Mouse (Mus musculus) heart, embryonic 14.5 days (tissue): ENCODE measurements at regions not wholly inside any gene's neighbourhood (a gene's known extent, or its start where the extent isn't known, plus 50 kb on each side); places are given as distances from the start of the nearest gene placed in this dataset.

Experiments
- ATAC-seq: fragments of 200-750 bp; cut with Nextera tagmentation; 2 replicates; pipeline ENCODE4 v1.8.0; 2017; ENCODE audit warnings: low read depth, moderate TSS enrichment; ENCODE audit not compliant: insufficient number of reproducible peaks, insufficient read depth, low FRiP score
- H3K27ac ChIP-seq, 2 experiments: fragments of 200-500 bp in 1 of 2; fragments of 300-500 bp in 1 of 2; sonication (generic) in 1 of 2; replicated peaks in 1 of 2; 2 replicates each; pipeline ENCODE4 v1.5.1; 2012 to 2014; ENCODE audit warnings: low read depth in 2 of 2, low read length in 2 of 2, control low read depth in 1 of 2, mild to moderate bottlenecking in 1 of 2, mixed read lengths in 1 of 2; ENCODE audit not compliant: control insufficient read depth in 1 of 2, insufficient read depth in 1 of 2
- H3K27me3 ChIP-seq: fragments of 300-500 bp; sonication (generic); 2 replicates; pipeline ENCODE4 v1.6.1; 2014; ENCODE audit warnings: mild to moderate bottlenecking, low read length, control low read depth; ENCODE audit not compliant: control insufficient read depth, insufficient read depth
- H3K36me3 ChIP-seq: fragments of 300-500 bp; sonication (generic); 2 replicates; pipeline ENCODE4 v1.6.1; 2014; ENCODE audit warnings: mild to moderate bottlenecking, control low read depth, low read length, mixed read lengths; ENCODE audit not compliant: control insufficient read depth, insufficient read depth
- H3K4me1 ChIP-seq, 2 experiments: fragments of 200-500 bp in 1 of 2; fragments of 300-500 bp in 1 of 2; sonication (generic) in 1 of 2; 2 replicates each; pipeline ENCODE4 v1.6.1; 2012 to 2014; ENCODE audit warnings: low read length in 2 of 2, control low read depth in 1 of 2, mixed read lengths in 1 of 2; ENCODE audit not compliant: control insufficient read depth in 2 of 2, insufficient read depth in 2 of 2
- H3K4me2 ChIP-seq: fragments of 300-500 bp; sonication (generic); 2 replicates; pipeline ENCODE4 v1.6.1; 2014; ENCODE audit warnings: mild to moderate bottlenecking, low read length
- H3K4me3 ChIP-seq, 2 experiments: fragments of 200-500 bp in 1 of 2; fragments of 300-500 bp in 1 of 2; sonication (generic) in 1 of 2; 2 replicates each; pipeline ENCODE4 v1.5.1; 2012 to 2014; ENCODE audit warnings: low read length in 2 of 2, mild to moderate bottlenecking in 2 of 2, control low read depth in 1 of 2, low read depth in 1 of 2, moderate library complexity in 1 of 2; ENCODE audit not compliant: control insufficient read depth in 1 of 2, insufficient read depth in 1 of 2
- H3K9ac ChIP-seq: fragments of 300-500 bp; sonication (generic); 2 replicates; pipeline ENCODE4 v1.6.1; 2014; ENCODE audit warnings: mild to moderate bottlenecking, low read length
- H3K9me3 ChIP-seq: fragments of 300-500 bp; sonication (generic); 2 replicates; pipeline ENCODE4 v1.6.1; 2016; ENCODE audit warnings: low read length, control low read depth; ENCODE audit not compliant: control insufficient read depth
- WGBS: fragments of 180-500 bp; shearing (Covaris S2); extraction: QIAGEN DNeasy Blood & Tissue Kit; methylation state at CpG from one replicate; pipeline ENCODE4 v1.1.7; 2014; 5-methylcytosine and 5-hydroxymethylcytosine counted together

- Histone ChIP-seq H3K4me3 (no peak overlapping the region), H3K4me2 (no peak overlapping the region), H3K27ac (no peak overlapping the region; a peak in 1 of 4 replicates), H3K36me3 (no peaks in the 10 kb centered on the region), H3K9ac (no peak overlapping the region), H3K4me1 (no peaks in the 10 kb centered on the region), H3K27me3 (no peaks in the 10 kb centered on the region), H3K9me3 (no peaks in the 10 kb centered on the region)
- WGBS = 42% methylated on average over 5 of the region's 5 CpGs
- ATAC-seq = no peak
Observed at GRCm38 (mm10) chr4:64269846-64270245, 223.0 kb upstream of the Tnc start.

- no peaks in the 10 kb centered on the region for H3K36me3 ChIP-seq
- no peak overlapping the region for H3K9ac ChIP-seq
- 0 out of 4 replicates have a peak overlapping the region, but pooled peaks of 1 of the 2 experiments have one; percentile 37 for H3K27ac ChIP-seq
- no peak overlapping the region for H3K4me2 ChIP-seq
- 58% methylated on average over 2 of the region's 2 CpGs for WGBS
- H3K4me3 ChIP-seq = no peak overlapping the region
- H3K4me1 ChIP-seq = no peaks in the 10 kb centered on the region
- H3K27me3 ChIP-seq = no peaks in the 10 kb centered on the region
- no peak for ATAC-seq
- no peaks in the 10 kb centered on the region for H3K9me3 ChIP-seq
Observed at GRCm38 (mm10) chr4:64269117-64269516, 222.3 kb upstream of the Tnc start.

GRCm38 (mm10) chr4:64260473-64260872, 213.7 kb upstream of the Tnc start:
- Histone ChIP-seq H3K4me2 (no peak overlapping the region), H3K27me3 (no peaks in the 10 kb centered on the region), H3K27ac (no peak overlapping the region), H3K9me3 (no peaks in the 10 kb centered on the region), H3K36me3 (no peaks in the 10 kb centered on the region), H3K9ac (no peak overlapping the region), H3K4me3 (no peak overlapping the region), H3K4me1 (no peaks in the 10 kb centered on the region)
- no peak for ATAC-seq

GRCm38 (mm10) chr4:64260188-64260444, 213.3 kb upstream of the Tnc start:
- no peaks in the 10 kb centered on the region for H3K9me3 ChIP-seq
- no peak overlapping the region for H3K27ac ChIP-seq
- no peak overlapping the region for H3K4me2 ChIP-seq
- no peak overlapping the region for H3K9ac ChIP-seq
- no peaks in the 10 kb centered on the region for H3K4me1 ChIP-seq
- no peak for ATAC-seq
- no peaks in the 10 kb centered on the region for H3K27me3 ChIP-seq
- H3K4me3 ChIP-seq = no peak overlapping the region
- no peaks in the 10 kb centered on the region for H3K36me3 ChIP-seq

- no peak overlapping the region for H3K4me3 ChIP-seq
- no peaks in the 10 kb centered on the region for H3K9me3 ChIP-seq
- H3K27me3 ChIP-seq = no peaks in the 10 kb centered on the region
- H3K27ac ChIP-seq = no peak overlapping the region
- H3K36me3 ChIP-seq = no peaks in the 10 kb centered on the region
- no peak overlapping the region for H3K9ac ChIP-seq
- H3K4me1 ChIP-seq = no peaks in the 10 kb centered on the region
- WGBS = 72% methylated on average over 6 of the region's 6 CpGs
- H3K4me2 ChIP-seq = no peak overlapping the region
- no peak for ATAC-seq
Observed at GRCm38 (mm10) chr4:64259348-64260187, 212.8 kb upstream of the Tnc start.

- Histone ChIP-seq H3K4me2 (no peak overlapping the region), H3K9me3 (no peaks in the 10 kb centered on the region), H3K27me3 (no peaks in the 10 kb centered on the region), H3K9ac (no peak overlapping the region), H3K4me1 (no peaks in the 10 kb centered on the region), H3K4me3 (no peak overlapping the region), H3K36me3 (no peaks in the 10 kb centered on the region), H3K27ac (no peak overlapping the region)
- ATAC-seq = no peak
- WGBS = 68% methylated on average over 8 of the region's 8 CpGs
Observed at GRCm38 (mm10) chr4:64255253-64255652, 208.4 kb upstream of the Tnc start.

- WGBS = 74% methylated on average over 5 of the region's 5 CpGs
- H3K4me1 ChIP-seq = no peaks in the 10 kb centered on the region
- no peak for ATAC-seq
- no peaks in the 10 kb centered on the region for H3K9me3 ChIP-seq
- no peak overlapping the region for H3K9ac ChIP-seq
- H3K4me3 ChIP-seq = no peak overlapping the region
- H3K36me3 ChIP-seq = no peaks in the 10 kb centered on the region
- H3K27ac ChIP-seq = no peak overlapping the region
- H3K4me2 ChIP-seq = no peak overlapping the region
- H3K27me3 ChIP-seq = no peaks in the 10 kb centered on the region
Observed at GRCm38 (mm10) chr4:64250691-64251090, 203.9 kb upstream of the Tnc start.

GRCm38 (mm10) chr4:64238196-64238740, 191.5 kb upstream of the Tnc start:
- Histone ChIP-seq H3K4me3 (no peak overlapping the region), H3K27me3 (no peaks in the 10 kb centered on the region), H3K9ac (no peak overlapping the region), H3K4me1 (no peaks in the 10 kb centered on the region), H3K27ac (no peak overlapping the region), H3K9me3 (no peaks in the 10 kb centered on the region), H3K36me3 (no peaks in the 10 kb centered on the region), H3K4me2 (no peak overlapping the region)
- ATAC-seq = no peak
- 64% methylated on average over 5 of the region's 5 CpGs for WGBS
